Mouse (Mus musculus) stomach, embryonic 14.5 days (tissue): ENCODE results near the gene Esrrb. TPM values are rescaled to one million over a fixed set of nuclear protein-coding genes. Genes with fewer than 3 reads are reported as not detected.
A peak's percentile ranks its signal among the peaks of the same experiment; 100 is the strongest.

Experiments
- ATAC-seq: fragments of 200-750 bp; cut with Nextera tagmentation; 2 replicates; pipeline ENCODE4 v1.8.0; 2017; ENCODE audit warnings: low read depth, moderate TSS enrichment; ENCODE audit not compliant: insufficient number of reproducible peaks, insufficient read depth, low FRiP score
- H3K27ac ChIP-seq: fragments of 300-500 bp; sonication (generic); 2 replicates; pipeline ENCODE4 v1.5.1; 2014; ENCODE audit warnings: mild to moderate bottlenecking, low read length, moderate library complexity, mixed read lengths
- H3K27me3 ChIP-seq: fragments of 300-500 bp; sonication (generic); 2 replicates; pipeline ENCODE4 v1.6.1; 2014; ENCODE audit warnings: low read length, control low read depth, mixed read lengths; ENCODE audit not compliant: control insufficient read depth, insufficient read depth
- H3K36me3 ChIP-seq: fragments of 300-500 bp; sonication (generic); 2 replicates; pipeline ENCODE4 v1.6.1; 2014; ENCODE audit warnings: mild to moderate bottlenecking, control low read depth, low read length, moderate library complexity, mixed read lengths; ENCODE audit not compliant: control insufficient read depth, insufficient read depth
- H3K4me1 ChIP-seq: fragments of 300-500 bp; sonication (generic); 2 replicates; pipeline ENCODE4 v1.6.1; 2014; ENCODE audit warnings: low read length, control low read depth, mixed read lengths; ENCODE audit not compliant: control insufficient read depth, insufficient read depth
- H3K4me2 ChIP-seq: fragments of 300-500 bp; sonication (generic); replicated peaks from 2 replicates; pipeline ENCODE4 v1.6.1; 2014; ENCODE audit warnings: low read depth, low read length, control low read depth
- H3K4me3 ChIP-seq: fragments of 300-500 bp; sonication (generic); 2 replicates; pipeline ENCODE4 v1.5.1; 2014; ENCODE audit warnings: low read depth, low read length, control low read depth
- H3K9ac ChIP-seq: fragments of 300-500 bp; sonication (generic); replicated peaks from 2 replicates; pipeline ENCODE4 v1.6.1; 2014; ENCODE audit warnings: low read depth, mild to moderate bottlenecking, control low read depth, low read length, moderate library complexity, mixed read lengths
- H3K9me3 ChIP-seq: fragments of 300-500 bp; sonication (generic); 2 replicates; pipeline ENCODE4 v1.6.1; 2016; ENCODE audit warnings: low read depth, low read length, control low read depth; ENCODE audit not compliant: control insufficient read depth
- WGBS: fragments of 180-500 bp; shearing (Covaris S2); extraction: QIAGEN DNeasy Blood & Tissue Kit; methylation state at CpG from one replicate; pipeline ENCODE4 v1.1.7; 2014; 5-methylcytosine and 5-hydroxymethylcytosine counted together
- polyA plus RNA-seq: library from polyadenylated mRNA; unstranded; fragments of >200 nt; fragmentation: Nextera tagmentation; extraction: Ambion mirVana; gene quantifications from 2 replicates; pipeline ENCODE4 v1.2.1, GENCODE M21; 2014

Esrrb gene
- polyA plus RNA-seq, 1 experiment from 2014 or later, result 0.22 TPM

- Histone ChIP-seq H3K4me3 (no peak overlapping the region), H3K27ac (no peak overlapping the region), H3K36me3 (no peaks in the 10 kb centered on the region), H3K9me3 (no peaks in the 10 kb centered on the region), H3K27me3 (peaks cover 3% of the 10 kb centered on the region; the same call in 1 of the 2 replicates), H3K9ac (no peak overlapping the region), H3K4me2 (no peak overlapping the region), H3K4me1 (no peaks in the 10 kb centered on the region)
- ATAC-seq, result 0 out of 2 replicates have a peak, but pooled peaks have one; percentile 18
- WGBS, result 10% methylated on average over 6 of the region's 6 CpGs
These were observed 22.9 kb downstream of the Esrrb start for GRCm38 (mm10) chr12:86383803-86384202.

- 73% methylated on average over 10 of the region's 10 CpGs for WGBS
- ATAC-seq, result no peak
- H3K4me2 ChIP-seq, result no peak overlapping the region
- H3K4me1 ChIP-seq, result no peaks in the 10 kb centered on the region
- no peak overlapping the region for H3K4me3 ChIP-seq
- no peak overlapping the region for H3K27ac ChIP-seq
- no peak overlapping the region for H3K9ac ChIP-seq
- H3K36me3 ChIP-seq, result no peaks in the 10 kb centered on the region
- H3K9me3 ChIP-seq, result no peaks in the 10 kb centered on the region
- H3K27me3 ChIP-seq, result no peaks in the 10 kb centered on the region
These were observed 26.9 kb downstream of the Esrrb start for GRCm38 (mm10) chr12:86387671-86388270.

- Histone ChIP-seq H3K27ac (no peak overlapping the region), H3K9me3 (no peaks in the 10 kb centered on the region), H3K9ac (no peak overlapping the region), H3K4me1 (no peaks in the 10 kb centered on the region), H3K36me3 (no peaks in the 10 kb centered on the region), H3K4me2 (no peak overlapping the region), H3K4me3 (no peak overlapping the region), H3K27me3 (no peaks in the 10 kb centered on the region)
- WGBS, result 84% methylated on average over 12 of the region's 12 CpGs
- ATAC-seq, result no peak
These were observed 33.9 kb downstream of the Esrrb start for GRCm38 (mm10) chr12:86394773-86395172.

- no peaks in the 10 kb centered on the region for H3K4me1 ChIP-seq
- H3K4me2 ChIP-seq, result no peak overlapping the region
- no peak overlapping the region for H3K4me3 ChIP-seq
- no peaks in the 10 kb centered on the region for H3K9me3 ChIP-seq
- 51% methylated on average over 7 of the region's 7 CpGs for WGBS
- no peak overlapping the region for H3K9ac ChIP-seq
- no peaks in the 10 kb centered on the region for H3K27me3 ChIP-seq
- no peak overlapping the region for H3K27ac ChIP-seq
- H3K36me3 ChIP-seq, result no peaks in the 10 kb centered on the region
- ATAC-seq, result no peak
These were observed 34.4 kb downstream of the Esrrb start for GRCm38 (mm10) chr12:86395326-86395725.

- Histone ChIP-seq H3K36me3 (no peaks in the 10 kb centered on the region), H3K4me2 (no peak overlapping the region), H3K9me3 (no peaks in the 10 kb centered on the region), H3K4me3 (no peak overlapping the region), H3K27ac (no peak overlapping the region), H3K9ac (no peak overlapping the region), H3K27me3 (no peaks in the 10 kb centered on the region), H3K4me1 (0 out of 2 replicates have a peak, but pooled peaks cover 2% of the 10 kb centered on the region)
- ATAC-seq, result no peak
- 23% methylated on average over 8 of the region's 8 CpGs for WGBS
These were observed 37.8 kb downstream of the Esrrb start for GRCm38 (mm10) chr12:86398762-86399161.

- Histone ChIP-seq H3K4me2 (peak overlapping the region; percentile 36), H3K4me3 (no peak overlapping the region), H3K9ac (no peak overlapping the region), H3K9me3 (no peaks in the 10 kb centered on the region), H3K4me1 (0 out of 2 replicates have a peak, but pooled peaks cover 2% of the 10 kb centered on the region), H3K27ac (no peak overlapping the region), H3K36me3 (no peaks in the 10 kb centered on the region), H3K27me3 (no peaks in the 10 kb centered on the region)
- 6% methylated on average over 21 of the region's 21 CpGs for WGBS
- ATAC-seq, result peak; percentile 61; the same call in 1 of the 2 replicates
These were observed 41.8 kb downstream of the Esrrb start for GRCm38 (mm10) chr12:86402718-86403117.

GRCm38 (mm10) chr12:86421490-86421904 is 60.6 kb downstream of the Esrrb start:
- no peaks in the 10 kb centered on the region for H3K9me3 ChIP-seq
- H3K36me3 ChIP-seq, result no peaks in the 10 kb centered on the region
- WGBS, result under 1% methylated on average over 37 of the region's 37 CpGs
- peak; percentile 74; the same call in 1 of the 2 replicates for ATAC-seq
- H3K27me3 ChIP-seq, result peaks cover 45% of the 10 kb centered on the region
- H3K9ac ChIP-seq, result no peak overlapping the region
- peak overlapping the region; percentile 70 for H3K4me2 ChIP-seq
- peak overlapping the region; percentile 39 for H3K4me3 ChIP-seq
- H3K27ac ChIP-seq, result no peak overlapping the region
- H3K4me1 ChIP-seq, result peaks cover 10% of the 10 kb centered on the region; the same call in 1 of the 2 replicates

- peak overlapping the region; percentile 70 for H3K4me2 ChIP-seq
- no peak overlapping the region for H3K9ac ChIP-seq
- H3K4me1 ChIP-seq, result peaks cover 10% of the 10 kb centered on the region; the same call in 1 of the 2 replicates
- peak overlapping the region; percentile 39 for H3K4me3 ChIP-seq
- H3K27ac ChIP-seq, result no peak overlapping the region
- H3K9me3 ChIP-seq, result no peaks in the 10 kb centered on the region
- H3K36me3 ChIP-seq, result no peaks in the 10 kb centered on the region
- ATAC-seq, result no peak
- H3K27me3 ChIP-seq, result peaks cover 45% of the 10 kb centered on the region
- WGBS, result 2% methylated on average over 59 of the region's 59 CpGs
These were observed 61.4 kb downstream of the Esrrb start for GRCm38 (mm10) chr12:86422166-86422910.
